Mouse (Mus musculus) intestine, embryonic 16.5 days (tissue): ENCODE data around the gene Gm1110. TPM values are rescaled to one million over a fixed set of nuclear protein-coding genes. Genes with fewer than 3 reads are reported as not detected.

Experiments
- polyA plus RNA-seq: library from polyadenylated mRNA; unstranded; fragments of >200 nt; fragmentation: Nextera tagmentation; extraction: Ambion mirVana; gene quantifications from 2 replicates; pipeline ENCODE4 v1.2.1, GENCODE M21; 2015

Gm1110 gene
- polyA plus RNA-seq, 1 experiment from 2014 or later, result not detected

Other genes with a start within 250 kb of the Gm1110 start
- 0.06 and 0.15 TPM in 2 replicates for gene B3gat1, start 189.4 kb downstream of the Gm1110 start, polyA plus RNA-seq
- 1.3 and 1.4 TPM in 2 replicates for gene Glb1l2, start 116.6 kb downstream of the Gm1110 start, polyA plus RNA-seq
- gene Glb1l3, start 62.2 kb downstream of the Gm1110 start, polyA plus RNA-seq, result not detected in 2 replicates
- gene Acad8, start 76.5 kb upstream of the Gm1110 start, polyA plus RNA-seq, result 37.8 and 39.7 TPM in 2 replicates
- gene Thyn1, start 76.6 kb upstream of the Gm1110 start, polyA plus RNA-seq, result 120 and 137 TPM in 2 replicates
- 26.7 and 30.2 TPM in 2 replicates for gene Vps26b, start 107.0 kb upstream of the Gm1110 start, polyA plus RNA-seq
- gene Ncapd3, start 107.1 kb upstream of the Gm1110 start, polyA plus RNA-seq, result 20.3 and 20.9 TPM in 2 replicates
- gene Jam3, start 232.3 kb upstream of the Gm1110 start, polyA plus RNA-seq, result 36.5 and 41.4 TPM in 2 replicates